Mouse (Mus musculus) ES-E14 (cell line): ENCODE measurements around the gene Ripply3.

Source experiments
- HCFC1 ChIP-seq: IDR thresholded peaks from 2 replicates; pipeline ENCODE4 v1.6.1; 2012; ENCODE audit warnings: low read length, inconsistent platforms, borderline replicate concordance; ENCODE audit not compliant: insufficient read depth
- MAFK ChIP-seq: IDR thresholded peaks from 2 replicates; pipeline ENCODE4 v1.6.1; 2014; ENCODE audit warnings: mild to moderate bottlenecking, low read depth, low read length, inconsistent platforms; ENCODE audit not compliant: insufficient read depth
- ZC3H11A ChIP-seq: IDR thresholded peaks from 2 replicates; pipeline ENCODE4 v1.6.1; 2012; ENCODE audit warnings: low read depth, mild to moderate bottlenecking, inconsistent platforms, low read length, borderline replicate concordance
- ZNF384 ChIP-seq: IDR thresholded peaks from 2 replicates; pipeline ENCODE4 v1.6.1; 2012; ENCODE audit warnings: low read depth, low read length, inconsistent platforms

GRCm38 (mm10) chr16:94307526-94307925 lies 20.7 kb upstream of the Ripply3 start:
- TF ChIP-seq MAFK (no peak), HCFC1 (no peak), ZNF384 (no peak), ZC3H11A (no peak)
